Mouse (Mus musculus) cerebral cortex, adult 2 months (tissue): ENCODE results near the gene Oard1.

ENCODE experiments used
- WGBS: fragments of 180-500 bp; shearing (Covaris S2); methylation state at CpG from one replicate; pipeline ENCODE4 v1.1.7; 2018; 5-methylcytosine and 5-hydroxymethylcytosine counted together

Oard1 gene

GRCm38 (mm10) chr17:48409380-48410298, at the start of gene Oard1, which contains the start of gene Nfya:
TSS of gene Oard1 (plus strand) at chr17:48410014.
TSS of gene Nfya (minus strand) at chr17:48409906.
- under 1% methylated on average over 84 of the region's 84 CpGs for WGBS

GRCm38 (mm10) chr17:48360462-48360861, 49.4 kb upstream of the Oard1 start:
- WGBS, result 83% methylated on average over 4 of the region's 4 CpGs

GRCm38 (mm10) chr17:48362346-48362745, 47.5 kb upstream of the Oard1 start:
- WGBS, result 55% methylated on average over 3 of the region's 3 CpGs

- WGBS, result 45% methylated on average over 8 of the region's 8 CpGs
Observed at GRCm38 (mm10) chr17:48362966-48363365, 46.8 kb upstream of the Oard1 start.

GRCm38 (mm10) chr17:48363421-48363965, 46.3 kb upstream of the Oard1 start:
- WGBS, result 41% methylated on average over 6 of the region's 6 CpGs

GRCm38 (mm10) chr17:48365511-48366155, 44.2 kb upstream of the Oard1 start:
- 77% methylated on average over 9 of the region's 9 CpGs for WGBS

GRCm38 (mm10) chr17:48366806-48367205, 43.0 kb upstream of the Oard1 start:
- WGBS, result 77% methylated on average over 5 of the region's 5 CpGs

- 51% methylated on average over 8 of the region's 8 CpGs for WGBS
Observed at GRCm38 (mm10) chr17:48372987-48373386, 36.8 kb upstream of the Oard1 start.

GRCm38 (mm10) chr17:48376102-48376501, 33.7 kb upstream of the Oard1 start:
- 54% methylated on average over 1 of the region's 1 CpGs for WGBS

GRCm38 (mm10) chr17:48385786-48386461, 23.9 kb upstream of the Oard1 start:
- 52% methylated on average over 2 of the region's 2 CpGs for WGBS

GRCm38 (mm10) chr17:48388666-48389065, 21.1 kb upstream of the Oard1 start:
- 87% methylated on average over 2 of the region's 2 CpGs for WGBS

- WGBS, result 92% methylated on average over 5 of the region's 5 CpGs
Observed at GRCm38 (mm10) chr17:48389442-48389841, 20.4 kb upstream of the Oard1 start.

- 74% methylated on average over 5 of the region's 5 CpGs for WGBS
Observed at GRCm38 (mm10) chr17:48391446-48391845, 18.4 kb upstream of the Oard1 start.

- 54% methylated on average over 3 of the region's 3 CpGs for WGBS
Observed at GRCm38 (mm10) chr17:48392616-48393015, 17.2 kb upstream of the Oard1 start.

GRCm38 (mm10) chr17:48401710-48402109, 8.1 kb upstream of the Oard1 start:
- 89% methylated on average over 4 of the region's 4 CpGs for WGBS

- 90% methylated on average over 3 of the region's 3 CpGs for WGBS
Observed at GRCm38 (mm10) chr17:48402751-48403150, 7.1 kb upstream of the Oard1 start.

GRCm38 (mm10) chr17:48403848-48404247, 6.0 kb upstream of the Oard1 start:
- WGBS, result 89% methylated on average over 2 of the region's 2 CpGs

GRCm38 (mm10) chr17:48404706-48405105, 5.1 kb upstream of the Oard1 start:
- WGBS, result 88% methylated on average over 1 of the region's 1 CpGs

- 53% methylated on average over 4 of the region's 4 CpGs for WGBS
Observed at GRCm38 (mm10) chr17:48407154-48407553, 2.7 kb upstream of the Oard1 start.

GRCm38 (mm10) chr17:48407910-48408525, 1.8 kb upstream of the Oard1 start:
- WGBS, result 5% methylated on average over 8 of the region's 8 CpGs

- under 1% methylated on average over 47 of the region's 47 CpGs for WGBS
Observed at GRCm38 (mm10) chr17:48408526-48409291, 1.1 kb upstream of the Oard1 start.
